Mouse (Mus musculus): ENCODE measurements at regions not wholly inside any gene's neighbourhood (a gene's known extent, or its start where the extent isn't known, plus 50 kb on each side); places are given as distances from the start of the nearest gene placed in this dataset.

DNA sequence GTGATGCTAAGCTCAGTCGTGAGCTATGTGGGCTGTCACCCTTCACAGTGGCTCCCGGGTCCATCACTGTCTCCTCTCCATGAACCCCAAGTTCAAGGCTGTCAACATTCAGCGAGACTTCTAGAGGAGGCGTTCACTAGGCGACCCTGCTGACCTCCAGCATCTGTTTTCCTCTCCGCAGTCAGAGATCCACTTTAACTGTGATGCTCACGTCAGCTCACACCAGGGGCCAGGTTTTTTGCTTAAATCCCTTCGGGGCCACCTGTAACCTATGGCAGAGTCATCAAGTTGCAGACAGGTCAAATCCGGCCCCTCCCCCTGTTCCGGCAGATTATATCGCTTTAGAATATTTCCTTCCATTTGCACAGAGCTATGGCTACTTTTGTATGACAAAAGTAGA is 144.3 kb upstream of the Irx6 start:
- WGBS, result 73% methylated on average over 11 of the region's 11 CpGs
- no peaks in the 10 kb centered on the region for H3K36me3 ChIP-seq (ENCODE audit: control insufficient read depth, insufficient read depth, low read length)
- no peak overlapping the region for H3K9ac ChIP-seq (ENCODE audit: low read length)
- no peaks in the 10 kb centered on the region for H3K9me3 ChIP-seq (ENCODE audit: control insufficient read depth, low read length)
- H3K27me3 ChIP-seq (ENCODE audit: control insufficient read depth, insufficient read depth, low read length), result no peaks in the 10 kb centered on the region
- no peak for ATAC-seq (ENCODE audit: insufficient number of reproducible peaks, insufficient read depth, low FRiP score, low read depth)
- H3K4me2 ChIP-seq (ENCODE audit: low read length), result no peak overlapping the region
- H3K27ac ChIP-seq (replicated peaks in 1 of 2; ENCODE audit: control insufficient read depth in 1 of 2, insufficient read depth in 1 of 2, low read depth in 2 of 2, low read length in 2 of 2), result no peak overlapping the region
- no peak overlapping the region for H3K4me3 ChIP-seq (ENCODE audit: control insufficient read depth in 1 of 2, insufficient read depth in 1 of 2, low read depth in 1 of 2, low read length in 2 of 2)
- H3K4me1 ChIP-seq (ENCODE audit: control insufficient read depth in 2 of 2, insufficient read depth in 2 of 2, low read length in 2 of 2), result no peaks in the 10 kb centered on the region

DNA sequence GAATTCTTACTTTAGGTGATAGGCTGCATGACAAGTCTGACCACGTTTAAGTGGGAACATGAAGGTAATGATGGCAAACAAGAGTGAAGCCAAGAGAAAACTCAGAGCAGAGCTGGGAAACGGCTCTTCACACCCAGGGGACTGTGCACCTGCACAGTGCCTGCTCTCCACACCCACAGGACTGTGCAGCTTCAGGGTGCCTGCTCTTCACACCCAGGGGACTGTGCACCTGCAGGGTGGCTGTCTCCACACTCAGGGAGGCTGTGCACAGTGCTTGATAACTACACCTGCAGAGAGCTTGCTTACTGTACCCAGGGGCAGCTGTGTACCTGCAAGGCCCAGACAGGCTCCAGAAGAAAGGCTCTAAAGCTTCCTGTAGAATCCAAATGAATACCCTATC is 133.5 kb upstream of the Irx6 start:
- WGBS, result 36% methylated on average over 2 of the region's 2 CpGs
- Histone ChIP-seq H3K9me3 (ENCODE audit: control insufficient read depth, low read length) (0 out of 2 replicates have a peak, but pooled peaks cover 3% of the 10 kb centered on the region), H3K4me1 (ENCODE audit: control insufficient read depth in 2 of 2, insufficient read depth in 2 of 2, low read length in 2 of 2) (no peaks in the 10 kb centered on the region), H3K9ac (ENCODE audit: low read length) (no peak overlapping the region), H3K27ac (replicated peaks in 1 of 2; ENCODE audit: control insufficient read depth in 1 of 2, insufficient read depth in 1 of 2, low read depth in 2 of 2, low read length in 2 of 2) (no peak overlapping the region), H3K4me2 (ENCODE audit: low read length) (no peak overlapping the region), H3K27me3 (ENCODE audit: control insufficient read depth, insufficient read depth, low read length) (no peaks in the 10 kb centered on the region), H3K4me3 (ENCODE audit: control insufficient read depth in 1 of 2, insufficient read depth in 1 of 2, low read depth in 1 of 2, low read length in 2 of 2) (no peak overlapping the region), H3K36me3 (ENCODE audit: control insufficient read depth, insufficient read depth, low read length) (no peaks in the 10 kb centered on the region)
- ATAC-seq (ENCODE audit: insufficient number of reproducible peaks, insufficient read depth, low FRiP score, low read depth), result no peak

DNA sequence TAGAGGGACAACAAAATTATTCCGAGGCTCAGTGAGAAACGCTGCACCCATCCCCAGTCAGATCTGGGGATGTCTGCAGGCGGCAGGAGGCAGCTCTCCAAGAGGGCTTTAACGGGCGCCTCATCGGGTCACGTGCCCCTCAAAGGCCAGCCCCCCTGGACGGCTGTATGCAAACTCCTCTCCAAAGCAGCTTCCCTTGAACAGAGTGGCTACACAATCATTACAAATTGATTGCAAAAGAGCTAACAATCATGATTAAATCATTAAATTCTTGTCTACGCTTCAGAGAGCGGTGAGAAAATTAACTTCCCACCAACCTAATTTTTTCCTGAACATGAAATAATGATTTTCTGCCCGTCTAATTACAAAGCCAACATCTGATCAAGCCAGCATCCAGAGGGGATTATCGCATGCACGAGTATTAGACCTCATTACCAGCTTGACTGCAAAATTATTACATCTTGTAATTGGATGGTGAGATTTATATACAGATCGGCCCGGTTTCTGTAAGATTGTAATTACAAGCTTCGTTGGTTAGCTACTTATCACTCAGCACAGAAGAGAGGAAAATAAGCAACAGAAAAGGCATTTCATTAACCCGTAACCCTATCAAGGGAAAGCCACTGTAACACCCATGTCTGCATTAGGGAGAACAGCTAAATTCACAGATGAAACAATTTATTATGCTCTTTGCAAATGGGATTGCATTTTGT is 128.6 kb upstream of the Irx6 start:
- Histone ChIP-seq H3K27ac (replicated peaks in 1 of 2; ENCODE audit: control insufficient read depth in 1 of 2, insufficient read depth in 1 of 2, low read depth in 2 of 2, low read length in 2 of 2) (no peak overlapping the region), H3K9me3 (ENCODE audit: control insufficient read depth, low read length) (0 out of 2 replicates have a peak, but pooled peaks cover 3% of the 10 kb centered on the region), H3K36me3 (ENCODE audit: control insufficient read depth, insufficient read depth, low read length) (no peaks in the 10 kb centered on the region), H3K4me3 (ENCODE audit: control insufficient read depth in 1 of 2, insufficient read depth in 1 of 2, low read depth in 1 of 2, low read length in 2 of 2) (no peak overlapping the region), H3K9ac (ENCODE audit: low read length) (no peak overlapping the region), H3K4me1 (ENCODE audit: control insufficient read depth in 2 of 2, insufficient read depth in 2 of 2, low read length in 2 of 2) (no peaks in the 10 kb centered on the region), H3K4me2 (ENCODE audit: low read length) (no peak overlapping the region), H3K27me3 (ENCODE audit: control insufficient read depth, insufficient read depth, low read length) (no peaks in the 10 kb centered on the region)
- WGBS, result 55% methylated on average over 17 of the region's 17 CpGs
- ATAC-seq (ENCODE audit: insufficient number of reproducible peaks, insufficient read depth, low FRiP score, low read depth), result no peak

DNA sequence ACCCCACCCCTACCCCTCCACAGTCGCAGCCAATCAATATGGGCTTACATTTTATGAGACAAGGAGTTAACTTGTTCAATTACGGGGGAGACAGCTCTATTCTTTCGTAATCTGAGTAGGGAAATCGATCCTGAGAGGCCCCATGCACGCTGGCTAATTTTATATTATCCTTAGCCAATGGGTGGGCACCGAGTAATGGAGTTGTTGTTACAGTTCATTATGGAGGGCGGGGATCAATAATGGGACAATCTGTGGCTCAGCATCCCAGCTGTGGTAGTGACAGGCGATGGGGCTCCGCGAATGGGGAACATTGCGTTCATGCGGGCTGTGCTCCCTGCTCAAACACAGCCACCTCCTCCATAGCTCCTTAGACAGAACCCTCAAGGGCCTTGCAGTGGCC is 118.9 kb upstream of the Irx6 start:
- Histone ChIP-seq H3K9ac (ENCODE audit: low read length) (no peak overlapping the region), H3K4me2 (ENCODE audit: low read length) (no peak overlapping the region), H3K4me3 (ENCODE audit: control insufficient read depth in 1 of 2, insufficient read depth in 1 of 2, low read depth in 1 of 2, low read length in 2 of 2) (no peak overlapping the region), H3K36me3 (ENCODE audit: control insufficient read depth, insufficient read depth, low read length) (no peaks in the 10 kb centered on the region), H3K27ac (replicated peaks in 1 of 2; ENCODE audit: control insufficient read depth in 1 of 2, insufficient read depth in 1 of 2, low read depth in 2 of 2, low read length in 2 of 2) (no peak overlapping the region), H3K4me1 (ENCODE audit: control insufficient read depth in 2 of 2, insufficient read depth in 2 of 2, low read length in 2 of 2) (no peaks in the 10 kb centered on the region), H3K27me3 (ENCODE audit: control insufficient read depth, insufficient read depth, low read length) (no peaks in the 10 kb centered on the region), H3K9me3 (ENCODE audit: control insufficient read depth, low read length) (no peaks in the 10 kb centered on the region)
- ATAC-seq (ENCODE audit: insufficient number of reproducible peaks, insufficient read depth, low FRiP score, low read depth), result no peak
- WGBS, result 82% methylated on average over 12 of the region's 12 CpGs

GRCm38 (mm10) chr8:92555631-92556030 is 118.5 kb upstream of the Irx6 start:
- Histone ChIP-seq H3K4me2 (ENCODE audit: low read length) (no peak overlapping the region), H3K4me3 (ENCODE audit: control insufficient read depth in 1 of 2, insufficient read depth in 1 of 2, low read depth in 1 of 2, low read length in 2 of 2) (no peak overlapping the region), H3K27me3 (ENCODE audit: control insufficient read depth, insufficient read depth, low read length) (no peaks in the 10 kb centered on the region), H3K36me3 (ENCODE audit: control insufficient read depth, insufficient read depth, low read length) (no peaks in the 10 kb centered on the region), H3K9ac (ENCODE audit: low read length) (no peak overlapping the region), H3K9me3 (ENCODE audit: control insufficient read depth, low read length) (no peaks in the 10 kb centered on the region), H3K4me1 (ENCODE audit: control insufficient read depth in 2 of 2, insufficient read depth in 2 of 2, low read length in 2 of 2) (no peaks in the 10 kb centered on the region), H3K27ac (replicated peaks in 1 of 2; ENCODE audit: control insufficient read depth in 1 of 2, insufficient read depth in 1 of 2, low read depth in 2 of 2, low read length in 2 of 2) (no peak overlapping the region)
- WGBS, result 66% methylated on average over 7 of the region's 7 CpGs
- ATAC-seq (ENCODE audit: insufficient number of reproducible peaks, insufficient read depth, low FRiP score, low read depth), result no peak

DNA sequence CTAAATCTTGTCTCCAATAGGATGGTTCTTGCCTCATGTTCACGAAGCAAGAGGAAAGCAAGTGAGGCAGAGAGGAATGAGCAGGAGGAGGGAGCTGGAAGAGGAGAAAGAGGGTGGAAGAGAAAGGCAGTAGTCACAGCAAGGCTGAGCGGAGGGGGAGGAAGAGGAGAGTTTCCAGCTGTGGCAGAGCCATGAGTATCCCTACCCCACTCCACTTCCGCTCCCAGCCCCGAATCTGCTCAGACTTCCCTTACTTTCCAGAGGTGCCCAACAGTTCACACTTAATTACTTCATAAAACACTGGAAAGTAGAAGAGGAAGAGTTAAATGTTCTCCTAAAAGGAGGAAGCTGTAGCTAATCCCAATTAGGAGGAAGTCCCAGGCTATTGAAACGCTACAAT is 111.6 kb upstream of the Irx6 start:
- H3K9me3 ChIP-seq (ENCODE audit: control insufficient read depth, low read length), result no peaks in the 10 kb centered on the region
- ATAC-seq (ENCODE audit: insufficient number of reproducible peaks, insufficient read depth, low FRiP score, low read depth), result no peak
- no peaks in the 10 kb centered on the region for H3K4me1 ChIP-seq (ENCODE audit: control insufficient read depth in 2 of 2, insufficient read depth in 2 of 2, low read length in 2 of 2)
- no peak overlapping the region for H3K27ac ChIP-seq (replicated peaks in 1 of 2; ENCODE audit: control insufficient read depth in 1 of 2, insufficient read depth in 1 of 2, low read depth in 2 of 2, low read length in 2 of 2)
- no peak overlapping the region for H3K9ac ChIP-seq (ENCODE audit: low read length)
- no peak overlapping the region for H3K4me2 ChIP-seq (ENCODE audit: low read length)
- no peak overlapping the region for H3K4me3 ChIP-seq (ENCODE audit: control insufficient read depth in 1 of 2, insufficient read depth in 1 of 2, low read depth in 1 of 2, low read length in 2 of 2)
- 68% methylated on average over 5 of the region's 5 CpGs for WGBS
- no peaks in the 10 kb centered on the region for H3K27me3 ChIP-seq (ENCODE audit: control insufficient read depth, insufficient read depth, low read length)
- no peaks in the 10 kb centered on the region for H3K36me3 ChIP-seq (ENCODE audit: control insufficient read depth, insufficient read depth, low read length)

DNA sequence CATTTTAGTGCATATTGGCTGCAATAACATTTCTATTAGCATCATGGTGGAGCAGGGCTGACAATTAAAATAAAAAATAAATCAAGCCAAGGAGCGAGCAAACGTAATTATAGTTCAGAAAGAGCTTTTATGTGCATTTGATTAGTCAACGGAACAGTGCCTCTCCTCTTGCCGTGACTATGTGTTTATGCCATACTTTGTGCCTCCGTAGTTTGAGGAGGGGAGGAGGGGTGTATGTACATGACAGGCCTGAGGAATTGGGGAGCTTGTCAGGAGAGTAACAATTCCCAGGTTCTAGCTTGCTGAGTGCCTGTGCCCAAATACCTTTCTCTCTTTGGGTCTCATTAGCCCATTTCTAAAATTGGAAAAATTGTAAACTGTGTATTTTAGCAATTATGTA is 111.1 kb upstream of the Irx6 start:
- 83% methylated on average over 5 of the region's 5 CpGs for WGBS
- Histone ChIP-seq H3K9me3 (ENCODE audit: control insufficient read depth, low read length) (no peaks in the 10 kb centered on the region), H3K4me1 (ENCODE audit: control insufficient read depth in 2 of 2, insufficient read depth in 2 of 2, low read length in 2 of 2) (no peaks in the 10 kb centered on the region), H3K9ac (ENCODE audit: low read length) (no peak overlapping the region), H3K4me2 (ENCODE audit: low read length) (no peak overlapping the region), H3K36me3 (ENCODE audit: control insufficient read depth, insufficient read depth, low read length) (no peaks in the 10 kb centered on the region), H3K27me3 (ENCODE audit: control insufficient read depth, insufficient read depth, low read length) (no peaks in the 10 kb centered on the region), H3K27ac (replicated peaks in 1 of 2; ENCODE audit: control insufficient read depth in 1 of 2, insufficient read depth in 1 of 2, low read depth in 2 of 2, low read length in 2 of 2) (no peak overlapping the region), H3K4me3 (ENCODE audit: control insufficient read depth in 1 of 2, insufficient read depth in 1 of 2, low read depth in 1 of 2, low read length in 2 of 2) (no peak overlapping the region)
- ATAC-seq (ENCODE audit: insufficient number of reproducible peaks, insufficient read depth, low FRiP score, low read depth), result no peak

GRCm38 (mm10) chr8:92569650-92570049 is 104.4 kb upstream of the Irx6 start:
- ATAC-seq (ENCODE audit: insufficient number of reproducible peaks, insufficient read depth, low FRiP score, low read depth), result no peak
- 81% methylated on average over 10 of the region's 10 CpGs for WGBS

More at GRCm38 (mm10) chr8:92569650-92570049, 104.4 kb upstream of the Irx6 start:
- Histone ChIP-seq H3K9ac (ENCODE audit: low read length) (no peak overlapping the region), H3K27me3 (ENCODE audit: control insufficient read depth, insufficient read depth, low read length) (no peaks in the 10 kb centered on the region), H3K36me3 (ENCODE audit: control insufficient read depth, insufficient read depth, low read length) (no peaks in the 10 kb centered on the region), H3K27ac (replicated peaks in 1 of 2; ENCODE audit: control insufficient read depth in 1 of 2, insufficient read depth in 1 of 2, low read depth in 2 of 2, low read length in 2 of 2) (no peak overlapping the region), H3K4me2 (ENCODE audit: low read length) (no peak overlapping the region), H3K9me3 (ENCODE audit: control insufficient read depth, low read length) (no peaks in the 10 kb centered on the region), H3K4me1 (ENCODE audit: control insufficient read depth in 2 of 2, insufficient read depth in 2 of 2, low read length in 2 of 2) (no peaks in the 10 kb centered on the region), H3K4me3 (ENCODE audit: control insufficient read depth in 1 of 2, insufficient read depth in 1 of 2, low read depth in 1 of 2, low read length in 2 of 2) (no peak overlapping the region)

All from heart, embryonic 14.5 days (tissue).